8 mouse cellular contexts compared by ENCODE assay signal in genomic region chr17:35165451-35166155, GRCm38 (mm10). TPM values are rescaled to one million over a fixed set of nuclear protein-coding genes. Genes with fewer than 3 reads are reported as not detected.
DNase-seq lines count a peak whose midpoint lies in the region; ATAC-seq and TF ChIP-seq lines count a peak whose summit lies in the region.

No protein-coding gene starts in this region.

- WGBS in limb, embryonic 14.5 days, result 21% methylated on average over 12 of the region's 12 CpGs

- peak overlapping the region; percentile 99 for H3K9ac ChIP-seq in limb, embryonic 14.5 days (ENCODE audit: low read depth, low read length, severe bottlenecking)

- intact Hi-C loops in left cerebral cortex, postnatal 25 days (cut with DNase I), result loop anchor here (1.0 kb wide), 1 partner anchor 70 kb away; the partner anchor contains the start of gene Nfkbil1

- no peaks in the 10 kb centered on the region for H3K27me3 ChIP-seq in testis, adult 2 months (ENCODE audit: control insufficient read depth, insufficient read depth, low read length)
- no peaks in the 10 kb centered on the region for H3K27me3 ChIP-seq in limb, embryonic 14.5 days (ENCODE audit: control insufficient read depth, insufficient read depth, low read length)

- peak overlapping the region; percentile 82 for H3K4me3 ChIP-seq in testis, adult 2 months (ENCODE audit: control insufficient read depth, low read depth, low read length)
- peak overlapping the region; percentile 99 for H3K4me3 ChIP-seq in limb, embryonic 14.5 days (replicated peaks; ENCODE audit: low read length)

- peak; percentile 38 for DNase-seq in embryo, embryonic 9.5 days (ENCODE audit: extremely low spot score)
- no peak for DNase-seq in embryo, embryonic 10 days (ENCODE audit: low spot score)
- DNase-seq in testis, postnatal 10 days (ENCODE audit: low spot score), result no peak
- DNase-seq in limb, embryonic 14.5 days (ENCODE audit: low spot score), result no peak
- DNase-seq in layer of hippocampus, adult 11-12 months (ENCODE audit: low spot score), result no peak
- no peak for DNase-seq in left cerebral cortex, postnatal 25 days (ENCODE audit: low spot score in 2 of 2)
- DNase-seq in spleen, adult 12 weeks (ENCODE audit: low spot score), result no peak

- H3K27ac ChIP-seq in testis, adult 2 months (ENCODE audit: control insufficient read depth, insufficient read depth, low read depth, low read length), result peak overlapping the region; percentile 93
- H3K27ac ChIP-seq in limb, embryonic 14.5 days (replicated peaks; ENCODE audit: low read depth, low read length), result peak overlapping the region; percentile 96

- ATAC-seq in limb, embryonic 14.5 days (ENCODE audit: low FRiP score, low read depth), result no peak

- H3K9me3 ChIP-seq in limb, embryonic 14.5 days (ENCODE audit: control insufficient read depth, low read length), result no peaks in the 10 kb centered on the region

- no peak for TF ChIP-seq POLR2A in testis, adult 2 months (IDR thresholded peaks at IDR 0.05; ENCODE audit: control insufficient read depth, low read depth, low read length)
- no peak for TF ChIP-seq POLR2A in limb, embryonic 14.5 days (IDR thresholded peaks at IDR 0.05; ENCODE audit: borderline replicate concordance, extremely low read depth, insufficient read depth, insufficient read length)

- H3K4me1 ChIP-seq in testis, adult 2 months (ENCODE audit: control insufficient read depth, insufficient read depth, low read length), result peaks cover 4% of the 10 kb centered on the region
- peaks cover 14% of the 10 kb centered on the region for H3K4me1 ChIP-seq in limb, embryonic 14.5 days (ENCODE audit: control insufficient read depth, insufficient read depth, low read length)

- peak overlapping the region; percentile 48 for H3K4me2 ChIP-seq in limb, embryonic 14.5 days (replicated peaks; ENCODE audit: low read depth, low read length, severe bottlenecking)

- TF ChIP-seq CTCF in testis, adult 2 months (IDR thresholded peaks at IDR 0.05; ENCODE audit: control insufficient read depth, insufficient read depth, insufficient replicate concordance, low read depth, low read length), result no peak

- peaks cover 3% of the 10 kb centered on the region for H3K36me3 ChIP-seq in testis, adult 2 months (ENCODE audit: control insufficient read depth, insufficient read depth, low read length)
- H3K36me3 ChIP-seq in limb, embryonic 14.5 days (ENCODE audit: control insufficient read depth, insufficient read depth, low read length), result peaks cover 21% of the 10 kb centered on the region

RNA-seq across cellular contexts. Expression of gene Prrc2a, which starts 0.9 kb away (rescaled TPM):
- 515 and 563 TPM in 2 replicates for polyA plus RNA-seq in testis, adult 2 months (2012; rRNA removed)
- polyA plus RNA-seq in limb, embryonic 14.5 days (2012; rRNA removed), result 404 and 512 TPM in 2 replicates
- 192 and 196 TPM in 2 replicates for polyA plus RNA-seq in limb, embryonic 14.5 days (2014; fragmentation: Nextera tagmentation; extraction: Ambion mirVana)
- 100 to 1,000 TPM; 268 to 285 TPM for total RNA-seq in left cerebral cortex, postnatal 25 days (2021)

RNA-seq across cellular contexts. Expression of gene Aif1, which starts 10.3 kb away (rescaled TPM):
- polyA plus RNA-seq in testis, adult 2 months (2012; rRNA removed), result 435 and 444 TPM in 2 replicates
- polyA plus RNA-seq in limb, embryonic 14.5 days (2012; rRNA removed), result 4.0 and 4.8 TPM in 2 replicates
- 13.1 and 15.7 TPM in 2 replicates for polyA plus RNA-seq in limb, embryonic 14.5 days (2014; fragmentation: Nextera tagmentation; extraction: Ambion mirVana)
- total RNA-seq in left cerebral cortex, postnatal 25 days (2021), result 10 to 100 TPM; 10.8 to 11.1 TPM

RNA-seq across cellular contexts. Expression of gene Lst1, which starts 22.6 kb away (rescaled TPM):
- polyA plus RNA-seq in testis, adult 2 months (2012; rRNA removed), result 0.65 and 1.3 TPM in 2 replicates
- 21.8 and 24.4 TPM in 2 replicates for polyA plus RNA-seq in limb, embryonic 14.5 days (2012; rRNA removed)
- polyA plus RNA-seq in limb, embryonic 14.5 days (2014; fragmentation: Nextera tagmentation; extraction: Ambion mirVana), result 23.2 and 29.2 TPM in 2 replicates
- 10 to 100 TPM in 1 of 2 experiments, 1 to 10 TPM in 1; 6.1 to 10.1 TPM for total RNA-seq in left cerebral cortex, postnatal 25 days (2021)

RNA-seq across cellular contexts. Expression of gene Ltb, which starts 28.6 kb away (rescaled TPM):
- polyA plus RNA-seq in testis, adult 2 months (2012; rRNA removed), result 0.86 and 0.87 TPM in 2 replicates
- polyA plus RNA-seq in limb, embryonic 14.5 days (2012; rRNA removed), result 1.7 and 3.0 TPM in 2 replicates
- polyA plus RNA-seq in limb, embryonic 14.5 days (2014; fragmentation: Nextera tagmentation; extraction: Ambion mirVana), result 1.1 and 1.4 TPM in 2 replicates
- total RNA-seq in left cerebral cortex, postnatal 25 days (2021), result under 1 TPM; 0.64 to 0.99 TPM

RNA-seq across cellular contexts. Expression of gene Bag6, which starts 30.6 kb away (rescaled TPM):
- polyA plus RNA-seq in testis, adult 2 months (2012; rRNA removed), result 709 and 791 TPM in 2 replicates
- polyA plus RNA-seq in limb, embryonic 14.5 days (2012; rRNA removed), result 265 and 361 TPM in 2 replicates
- polyA plus RNA-seq in limb, embryonic 14.5 days (2014; fragmentation: Nextera tagmentation; extraction: Ambion mirVana), result 76.2 and 82.8 TPM in 2 replicates
- total RNA-seq in left cerebral cortex, postnatal 25 days (2021), result 100 to 1,000 TPM; 286 to 292 TPM

Comparison
In these comparisons a context has a peak if more than half of its experiments do, and no peak if none do; other contexts are left out.
1. RNA of gene Aif1, which starts 10.3 kb away (polyA plus RNA-seq): 435 to 444 TPM in testis, adult 2 months; 4.0 to 15.7 TPM in limb, embryonic 14.5 days; every median in the first group is over 10 times any median in the second.